Mouse (Mus musculus) duodenum, adult 2 months (tissue): ENCODE data around the gene Cdkn1a. TPM values are rescaled to one million over a fixed set of nuclear protein-coding genes. Genes with fewer than 3 reads are reported as not detected.

Experiments
- polyA plus RNA-seq: library from polyadenylated mRNA; depleted of rRNA; stranded (reverse); fragments of >200 nt; gene quantifications from 2 replicates; pipeline ENCODE4 v1.2.3, GENCODE M21; 2012; ENCODE audit warnings: low replicate concordance; rRNA removed

Cdkn1a gene
- polyA plus RNA-seq = 102 and 238 TPM in 2 replicates

GRCm38 (mm10) chr17:29090776-29091175, at the start of gene Cdkn1a:
TSS of gene Cdkn1a (plus strand) at chr17:29090976.

GRCm38 (mm10) chr17:29113591-29114352, 23.0 kb downstream of the Cdkn1a start, which contains the start of gene Rab44:
TSS of gene Rab44 (plus strand) at chr17:29114145.

Other genes starting within 250 kb of the Cdkn1a start
- 0.72 and 0.78 TPM in 2 replicates for gene Pnpla1, start 232.6 kb upstream of the Cdkn1a start, polyA plus RNA-seq
- gene 4930539E08Rik, start 175.7 kb upstream of the Cdkn1a start, polyA plus RNA-seq = 15.7 and 38.2 TPM in 2 replicates
- not detected in 2 replicates for gene Pxt1, start 147.1 kb upstream of the Cdkn1a start, polyA plus RNA-seq
- gene Kctd20, start 139.0 kb upstream of the Cdkn1a start, polyA plus RNA-seq = 9.8 and 23.4 TPM in 2 replicates
- 144 and 172 TPM in 2 replicates for gene Stk38, start 83.0 kb upstream of the Cdkn1a start, polyA plus RNA-seq
- 54.2 and 156 TPM in 2 replicates for gene Srsf3, start 58.3 kb upstream of the Cdkn1a start, polyA plus RNA-seq
- gene Rab44, start 23.2 kb downstream of the Cdkn1a start, polyA plus RNA-seq = 0.39 and 0.45 TPM in 2 replicates
- gene Cpne5, start 147.2 kb downstream of the Cdkn1a start, polyA plus RNA-seq = 0.51 and 1.1 TPM in 2 replicates
- gene Ppil1, start 173.2 kb downstream of the Cdkn1a start, polyA plus RNA-seq = 22.4 and 27.2 TPM in 2 replicates
- 35.7 and 53.2 TPM in 2 replicates for gene BC004004, start 177.8 kb downstream of the Cdkn1a start, polyA plus RNA-seq
- 1.0 and 2.4 TPM in 2 replicates for gene Pi16, start 226.7 kb downstream of the Cdkn1a start, polyA plus RNA-seq